Comparison of ENCODE assay signal across 26 mouse cellular contexts in the genomic region with DNA sequence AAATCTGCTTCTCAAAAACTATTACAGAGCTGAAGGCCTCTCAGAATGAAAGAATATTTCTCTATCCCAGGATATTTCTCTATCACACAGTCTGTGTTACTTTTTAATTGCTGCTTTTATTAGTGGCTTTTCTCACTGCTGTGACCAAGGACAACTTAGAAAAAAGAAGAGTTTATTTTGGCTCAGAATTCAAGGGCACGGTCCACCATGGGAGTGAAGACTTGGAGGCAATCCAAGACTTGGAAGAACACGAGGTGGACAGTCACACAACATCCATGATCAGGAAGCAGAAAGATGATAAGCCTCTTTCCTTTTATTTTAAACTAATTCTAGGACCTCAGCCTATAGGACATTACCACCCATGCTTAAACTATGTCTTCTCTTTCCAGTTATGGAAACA.
DNase-seq lines count a peak whose midpoint lies in the region; ATAC-seq and TF ChIP-seq lines count a peak whose summit lies in the region.
"Had no signal": no experiment of that assay in that cellular context is flagged by ENCODE, and none has a peak within 500 bp of the region (broad histone marks: within the 10 kb centered on the region; RNA-seq: fewer than 3 reads in every experiment).

No protein-coding gene starts in this region.

- TF ChIP-seq EP300 in heart, postnatal 0 days (IDR thresholded peaks at IDR 0.05; ENCODE audit: low read depth): no peak

- peak; percentile 42 for DNase-seq in adrenal gland, adult 2 months
- no peak for DNase-seq in adrenal gland, postnatal 4 days (ENCODE audit: low spot score in 2 of 2)
- DNase-seq in heart, postnatal 0 days (ENCODE audit: low spot score): peak; percentile 24
- DNase-seq in heart, postnatal 36 days: no peak
- peak; percentile 28 for DNase-seq in kidney, postnatal 14 days
- DNase-seq in kidney, postnatal 10 days: no peak
- peak; percentile 14 for DNase-seq in ovary, adult 18-20 months (ENCODE audit: low spot score)
- DNase-seq in ovary, postnatal 10 days (ENCODE audit: low spot score): no peak
- DNase-seq: adrenal gland, postnatal 10 days; B cell, adult 2 months; cerebellum, adult 18-20 months; cerebellum, adult 9-10 months; cerebellum, postnatal 14 days; gastrocnemius, postnatal 10 days; gastrocnemius, postnatal 36 days; heart, adult 2 months; heart, postnatal 14 days had no signal

- H3K4me2 ChIP-seq in heart, postnatal 0 days (ENCODE audit: low read depth, low read length): no peak overlapping the region
- H3K4me2 ChIP-seq: forebrain, embryonic 13.5 days; hindbrain, embryonic 12.5 days; hindbrain, embryonic 15.5 days had no signal

- intact Hi-C loops in heart, postnatal 36 days (cut with DNase I): no loop called here

- H3K9ac ChIP-seq in heart, postnatal 0 days (replicated peaks; ENCODE audit: low read depth, low read length): no peak overlapping the region
- H3K9ac ChIP-seq: forebrain, embryonic 13.5 days; hindbrain, embryonic 12.5 days; hindbrain, embryonic 15.5 days had no signal

- no peaks in the 10 kb centered on the region for H3K9me3 ChIP-seq in heart, postnatal 0 days (replicated peaks; ENCODE audit: control insufficient read depth, low read length)
- H3K9me3 ChIP-seq: forebrain, embryonic 10.5 days; forebrain, embryonic 13.5 days; heart, embryonic 10.5 days; hindbrain, embryonic 12.5 days; hindbrain, embryonic 15.5 days had no signal

- H3K4me3 ChIP-seq in heart, postnatal 0 days (ENCODE audit: low read depth, low read length): no peak overlapping the region
- H3K4me3 ChIP-seq: forebrain, embryonic 10.5 days; forebrain, embryonic 13.5 days; heart, adult 2 months; heart, embryonic 10.5 days; hindbrain, embryonic 12.5 days; hindbrain, embryonic 15.5 days had no signal

- no peak for TF ChIP-seq CTCF in heart, postnatal 0 days (IDR thresholded peaks at IDR 0.05; ENCODE audit: low read depth)

- ATAC-seq in heart, postnatal 0 days (ENCODE audit: insufficient read depth, low read depth): no peak
- ATAC-seq: forebrain, embryonic 13.5 days; forebrain, embryonic 16.5 days; Patski had no signal

- no peak overlapping the region for H3K27ac ChIP-seq in heart, postnatal 0 days (ENCODE audit: low read depth)
- H3K27ac ChIP-seq: forebrain, embryonic 10.5 days; forebrain, embryonic 13.5 days; heart, adult 2 months; heart, embryonic 10.5 days; hindbrain, embryonic 12.5 days; hindbrain, embryonic 15.5 days had no signal

- no peaks in the 10 kb centered on the region for H3K27me3 ChIP-seq in heart, postnatal 0 days (ENCODE audit: control insufficient read depth, insufficient read depth, low read length)
- H3K27me3 ChIP-seq: CH12.LX; forebrain, embryonic 13.5 days; hindbrain, embryonic 12.5 days; hindbrain, embryonic 15.5 days; Patski had no signal

- H3K36me3 ChIP-seq in heart, postnatal 0 days (replicated peaks; ENCODE audit: control insufficient read depth, insufficient read depth, low read length): no peaks in the 10 kb centered on the region
- H3K36me3 ChIP-seq: forebrain, embryonic 10.5 days; G1E; heart, embryonic 10.5 days; hindbrain, embryonic 12.5 days; hindbrain, embryonic 15.5 days had no signal

- H3K4me1 ChIP-seq in heart, postnatal 0 days (ENCODE audit: control insufficient read depth, insufficient read depth): 0 out of 2 replicates have a peak, but pooled peaks cover 4% of the 10 kb centered on the region
- H3K4me1 ChIP-seq: heart, embryonic 10.5 days; hindbrain, embryonic 12.5 days; hindbrain, embryonic 15.5 days had no signal

- WGBS in heart, postnatal 0 days: 17% methylated on average over 2 of the region's 2 CpGs

Comparison
In these comparisons a context has a peak if more than half of its experiments do, and no peak if none do; other contexts are left out.
1. DNase-seq: peak in adrenal gland, adult 2 months (single experiment), heart, postnatal 0 days (single experiment), kidney, postnatal 14 days (single experiment) and ovary, adult 18-20 months (single experiment); none in adrenal gland, postnatal 4 days (0 of 2), heart, postnatal 36 days (0 of 2), kidney, postnatal 10 days (single experiment) and ovary, postnatal 10 days (single experiment).